Mouse (Mus musculus) bone marrow macrophage, adult 2 months (primary cell): ENCODE measurements around the gene Styx.

Experiments
- CTCF ChIP-seq: IDR thresholded peaks from 2 replicates; pipeline ENCODE4 v1.5.1; 2012; ENCODE audit warnings: low read depth, mild to moderate bottlenecking, low read length, moderate library complexity
- POLR2A ChIP-seq: IDR thresholded peaks from 2 replicates; pipeline ENCODE4 v1.6.1; 2012; ENCODE audit warnings: mild to moderate bottlenecking, low read depth, low read length, borderline replicate concordance

GRCm38 (mm10) chr14:45442781-45443560 lies 92.1 kb downstream of the Styx start:
- no peak for TF ChIP-seq CTCF
- TF ChIP-seq POLR2A: no peak
